Mouse (Mus musculus): Measurements from ENCODE around the gene Stoml1. TPM values are rescaled to one million over a fixed set of nuclear protein-coding genes. Genes with fewer than 3 reads are reported as not detected.

Gene Stoml1
- total and polyA plus RNA-seq, 2 experiments from 2014 or later = 136 to 145 TPM

DNA sequence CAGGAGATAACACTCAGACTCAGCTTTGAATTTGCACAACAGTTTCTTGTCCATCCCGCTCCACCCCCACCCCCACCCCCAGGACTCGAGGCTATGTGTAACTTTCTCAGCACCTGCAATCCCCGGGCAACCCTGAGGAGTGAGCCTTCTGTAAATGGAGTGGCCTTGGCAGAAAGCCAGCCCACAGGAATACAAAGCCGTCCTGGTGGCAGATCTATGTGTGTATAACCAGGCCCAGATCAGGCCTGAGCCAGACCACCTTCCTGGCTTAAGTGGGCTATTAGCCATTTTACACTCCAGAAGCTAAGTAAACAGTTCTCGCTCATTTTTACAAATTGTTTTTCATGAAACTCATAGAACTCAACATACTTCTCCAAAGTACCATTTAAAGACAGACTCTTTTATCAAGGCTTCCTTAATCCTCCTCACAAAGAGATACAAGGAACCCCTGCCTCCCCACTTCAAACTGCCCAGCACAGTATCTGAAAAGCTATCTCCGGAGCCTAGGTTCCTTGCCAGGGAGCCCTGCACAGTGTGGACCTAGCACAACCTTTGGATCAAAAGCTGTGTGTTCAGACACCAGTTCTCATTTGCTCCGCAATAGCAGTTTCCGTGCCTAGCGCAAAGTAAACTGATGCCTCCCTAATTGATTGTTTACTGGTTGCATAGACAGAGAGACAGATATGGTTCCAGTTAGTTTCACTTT lies 11.0 kb upstream of the Stoml1 start:
- ATAC-seq (no peak), DNase-seq (ENCODE audit: low spot score) (peak; percentile 65)
- Histone ChIP-seq H3K4me2 (ENCODE audit: low read depth, low read length) (no peak overlapping the region), H3K9me3 (ENCODE audit: low read length) (no peaks in the 10 kb centered on the region), H3K27me3 (ENCODE audit: insufficient read depth, low read length) (no peaks in the 10 kb centered on the region), H3K27ac (no peak overlapping the region), H3K36me3 (ENCODE audit: insufficient read depth, low read length) (no peaks in the 10 kb centered on the region), H3K4me3 (ENCODE audit: low read length) (no peak overlapping the region), H3K4me1 (ENCODE audit: insufficient read depth, low read length) (peaks cover 1% of the 10 kb centered on the region; the same call in 1 of the 2 replicates), H3K9ac (replicated peaks; ENCODE audit: low read length) (no peak overlapping the region)
- no peak for TF ChIP-seq CTCF (IDR thresholded peaks at IDR 0.05; ENCODE audit: low read depth)
- 48% methylated on average over 9 of the region's 9 CpGs for WGBS

DNA sequence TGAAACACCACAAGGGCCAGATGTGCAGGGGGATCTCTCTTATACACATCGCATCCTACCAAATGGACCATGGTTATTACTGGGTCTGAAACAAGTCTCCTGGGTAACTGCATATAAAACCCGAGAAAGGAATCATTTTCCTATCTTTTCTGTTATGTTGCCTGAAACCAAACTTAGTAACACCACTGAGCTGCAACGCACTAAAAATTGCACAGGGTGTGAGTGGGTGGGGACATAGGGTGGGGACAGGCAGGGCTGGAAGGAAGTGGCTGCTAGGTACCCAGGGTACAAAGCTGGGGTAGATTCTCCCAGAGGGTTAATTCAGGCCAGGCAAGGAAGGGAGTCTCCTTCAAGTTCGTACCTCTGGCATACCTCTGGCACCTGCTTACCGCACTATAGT lies 10.3 kb upstream of the Stoml1 start:
- ATAC-seq = no peak
- H3K9me3 ChIP-seq (ENCODE audit: low read length) = no peaks in the 10 kb centered on the region
- H3K27ac ChIP-seq = no peak overlapping the region
- no peaks in the 10 kb centered on the region for H3K27me3 ChIP-seq (ENCODE audit: insufficient read depth, low read length)
- DNase-seq (ENCODE audit: low spot score) = no peak
- 86% methylated on average over 5 of the region's 5 CpGs for WGBS
- TF ChIP-seq CTCF (IDR thresholded peaks at IDR 0.05; ENCODE audit: low read depth) = no peak
- no peaks in the 10 kb centered on the region for H3K36me3 ChIP-seq (ENCODE audit: insufficient read depth, low read length)
- H3K4me1 ChIP-seq (ENCODE audit: insufficient read depth, low read length) = peaks cover 7% of the 10 kb centered on the region; the same call in 1 of the 2 replicates
- H3K4me2 ChIP-seq (ENCODE audit: low read depth, low read length) = no peak overlapping the region
- H3K9ac ChIP-seq (replicated peaks; ENCODE audit: low read length) = no peak overlapping the region
- H3K4me3 ChIP-seq (ENCODE audit: low read length) = no peak overlapping the region

DNA sequence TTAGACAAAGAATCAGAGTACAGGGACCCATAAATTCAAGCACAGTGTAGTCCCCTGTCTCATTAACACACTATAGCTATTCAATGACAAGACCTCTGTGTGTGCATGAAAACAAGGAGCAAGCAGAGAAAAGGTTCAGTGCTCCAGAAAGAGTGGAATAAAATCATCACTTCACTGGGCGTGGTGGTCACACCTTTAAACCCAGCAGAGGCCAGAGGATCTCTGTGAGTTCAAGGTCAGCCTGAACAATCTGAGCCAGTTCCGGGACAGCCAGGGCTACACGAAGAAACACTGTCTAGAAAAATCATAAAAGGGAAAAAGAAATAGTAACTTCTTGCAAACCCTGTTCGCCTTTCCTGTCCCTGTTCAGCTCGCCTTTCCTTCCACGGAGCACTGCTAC lies 9.3 kb upstream of the Stoml1 start:
- Histone ChIP-seq H3K36me3 (ENCODE audit: insufficient read depth, low read length) (no peaks in the 10 kb centered on the region), H3K4me1 (ENCODE audit: insufficient read depth, low read length) (peaks cover 7% of the 10 kb centered on the region; the same call in 1 of the 2 replicates), H3K9ac (replicated peaks; ENCODE audit: low read length) (no peak overlapping the region), H3K9me3 (ENCODE audit: low read length) (no peaks in the 10 kb centered on the region), H3K27ac (no peak overlapping the region), H3K4me2 (ENCODE audit: low read depth, low read length) (no peak overlapping the region), H3K27me3 (ENCODE audit: insufficient read depth, low read length) (no peaks in the 10 kb centered on the region), H3K4me3 (ENCODE audit: low read length) (no peak overlapping the region)
- no peak for TF ChIP-seq CTCF (IDR thresholded peaks at IDR 0.05; ENCODE audit: low read depth)
- WGBS = 92% methylated on average over 6 of the region's 6 CpGs
- ATAC-seq (no peak), DNase-seq (ENCODE audit: low spot score) (no peak)

DNA sequence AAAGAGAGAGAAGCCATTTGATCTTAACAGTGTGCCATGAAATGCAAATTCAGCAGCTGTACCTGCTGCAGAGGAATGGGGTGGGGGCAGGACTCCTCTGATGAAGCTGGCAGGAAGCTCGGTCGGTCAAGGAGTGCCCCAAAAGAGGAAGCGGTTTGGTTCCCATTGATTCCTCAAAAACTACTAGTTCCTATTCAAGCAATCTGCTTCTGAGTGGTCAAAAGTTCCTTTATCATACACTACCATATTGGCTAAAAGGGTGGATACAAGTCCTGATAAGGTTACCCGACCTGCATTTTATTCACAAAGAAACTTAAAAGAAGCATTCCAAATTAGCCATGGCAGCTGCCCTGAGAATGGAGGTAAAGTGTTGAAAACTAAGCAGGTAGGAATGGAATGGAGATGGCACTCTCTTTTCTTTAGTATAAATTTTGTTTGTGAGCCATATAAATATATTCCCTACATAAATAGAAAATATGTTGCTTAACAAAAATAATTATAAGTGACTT lies 6.8 kb upstream of the Stoml1 start:
- DNase-seq (ENCODE audit: low spot score) = no peak
- Histone ChIP-seq H3K4me3 (ENCODE audit: low read length) (no peak overlapping the region), H3K4me1 (ENCODE audit: insufficient read depth, low read length) (peaks cover 7% of the 10 kb centered on the region; the same call in 1 of the 2 replicates), H3K9me3 (ENCODE audit: low read length) (no peaks in the 10 kb centered on the region), H3K4me2 (ENCODE audit: low read depth, low read length) (no peak overlapping the region), H3K36me3 (ENCODE audit: insufficient read depth, low read length) (no peaks in the 10 kb centered on the region), H3K27ac (no peak overlapping the region), H3K9ac (replicated peaks; ENCODE audit: low read length) (no peak overlapping the region), H3K27me3 (ENCODE audit: insufficient read depth, low read length) (no peaks in the 10 kb centered on the region)
- no peak for TF ChIP-seq CTCF (IDR thresholded peaks at IDR 0.05; ENCODE audit: low read depth)
- ATAC-seq = no peak
- 69% methylated on average over 4 of the region's 4 CpGs for WGBS

GRCm38 (mm10) chr9:58247064-58247759 lies 5.8 kb upstream of the Stoml1 start:
- H3K4me1 ChIP-seq (ENCODE audit: insufficient read depth, low read length) = peaks cover 7% of the 10 kb centered on the region; the same call in 1 of the 2 replicates
- H3K9me3 ChIP-seq (ENCODE audit: low read length) = no peaks in the 10 kb centered on the region
- H3K36me3 ChIP-seq (ENCODE audit: insufficient read depth, low read length) = no peaks in the 10 kb centered on the region
- peak; percentile 91 for ATAC-seq
- H3K4me3 ChIP-seq (ENCODE audit: low read length) = peak overlapping the region; percentile 16
- H3K4me2 ChIP-seq (ENCODE audit: low read depth, low read length) = peak overlapping the region; percentile 44
- WGBS = 14% methylated on average over 25 of the region's 25 CpGs
- peak; percentile 87 for TF ChIP-seq CTCF (IDR thresholded peaks at IDR 0.05; ENCODE audit: low read depth)
- peak overlapping the region; percentile 34; the same call in 1 of the 2 replicates for H3K27ac ChIP-seq
- H3K27me3 ChIP-seq (ENCODE audit: insufficient read depth, low read length) = no peaks in the 10 kb centered on the region
- peak; percentile 89 for DNase-seq (ENCODE audit: low spot score)
- H3K9ac ChIP-seq (replicated peaks; ENCODE audit: low read length) = peak overlapping the region; percentile 44

DNA sequence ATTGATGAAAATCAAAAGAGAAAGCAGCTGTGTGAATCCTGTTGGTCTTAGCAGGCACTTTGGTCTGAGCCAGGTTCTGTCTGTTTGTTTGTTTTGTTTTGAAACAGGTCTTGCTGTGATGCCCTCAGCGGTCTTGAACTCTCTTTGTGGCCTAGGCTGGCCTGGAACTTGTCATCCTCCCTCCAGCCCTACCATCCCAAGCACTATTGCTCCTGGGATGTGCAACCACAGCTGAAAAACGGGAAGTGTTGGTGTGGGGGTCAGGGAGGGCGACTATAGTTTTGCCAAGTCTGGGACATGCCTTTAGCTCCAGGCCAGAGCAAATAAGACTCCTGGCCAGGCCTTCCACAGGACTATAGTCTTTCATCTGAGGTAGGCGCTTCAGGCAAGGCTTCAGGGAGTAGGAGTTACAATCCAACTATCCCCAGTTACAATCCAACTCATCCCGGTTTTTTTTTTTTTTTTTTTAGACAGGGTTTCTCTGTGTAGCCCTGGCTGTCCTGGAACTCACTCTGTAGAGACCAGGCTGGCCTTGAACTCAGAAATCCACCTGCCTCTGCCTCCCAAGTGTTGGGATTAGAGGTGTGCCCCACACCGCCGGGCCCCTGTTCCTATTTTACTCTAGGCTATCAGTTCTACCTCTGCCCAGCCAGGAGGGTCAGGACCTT lies 4.1 kb upstream of the Stoml1 start:
- Histone ChIP-seq H3K27me3 (ENCODE audit: insufficient read depth, low read length) (no peaks in the 10 kb centered on the region), H3K27ac (peak overlapping the region; percentile 71; the same call in 1 of the 2 replicates), H3K4me1 (ENCODE audit: insufficient read depth, low read length) (peaks cover 7% of the 10 kb centered on the region; the same call in 1 of the 2 replicates), H3K9ac (replicated peaks; ENCODE audit: low read length) (peak overlapping the region; percentile 44), H3K4me2 (ENCODE audit: low read depth, low read length) (peak overlapping the region; percentile 67), H3K36me3 (ENCODE audit: insufficient read depth, low read length) (no peaks in the 10 kb centered on the region), H3K9me3 (ENCODE audit: low read length) (no peaks in the 10 kb centered on the region), H3K4me3 (ENCODE audit: low read length) (peak overlapping the region; percentile 39)
- DNase-seq (ENCODE audit: low spot score) = no peak
- TF ChIP-seq CTCF (IDR thresholded peaks at IDR 0.05; ENCODE audit: low read depth) = no peak
- ATAC-seq = no peak
- WGBS = 52% methylated on average over 7 of the region's 7 CpGs
